In the genomic region with DNA sequence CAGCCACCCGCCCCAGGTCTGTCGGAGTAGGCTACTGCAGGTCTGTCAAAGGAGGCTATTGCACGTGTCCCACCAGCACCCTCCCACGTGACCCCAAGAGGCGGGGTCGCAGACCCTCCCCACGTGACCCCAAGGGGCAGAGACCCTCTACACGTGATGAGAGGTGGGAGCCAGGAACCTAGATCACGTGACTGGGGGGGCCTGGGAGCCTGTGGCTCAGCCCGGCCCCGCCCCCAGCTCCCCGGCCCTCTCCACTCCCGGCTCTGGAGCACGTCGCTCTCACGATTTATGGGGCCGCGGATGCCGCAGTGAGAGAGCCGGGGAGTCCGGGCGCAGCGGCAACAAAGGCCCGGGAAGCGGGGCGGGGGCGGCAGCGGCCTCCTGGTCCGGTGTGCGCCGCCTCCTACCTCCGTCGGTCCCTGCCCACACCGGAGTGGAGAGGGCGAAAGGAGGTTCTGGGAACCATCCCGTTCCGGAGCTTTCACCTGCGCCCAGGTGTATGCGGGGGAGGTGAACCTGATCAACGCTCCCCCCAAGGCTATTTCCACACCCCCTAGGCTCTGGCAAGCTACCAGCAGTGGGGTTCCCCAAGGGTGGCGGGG, we compare ENCODE assay signal across 1 mouse cellular context.
TF ChIP-seq lines count a peak whose summit lies in the region.

No protein-coding gene starts in this region.

TF ChIP-seq in MEL, 35 proteins besides CTCF, POLR2A, EP300 and RAD21:
- peak; percentile 25; the same call in 1 of the 2 replicates for TF ChIP-seq BHLHE40 (IDR thresholded peaks at IDR 0.05; ENCODE audit: borderline replicate concordance, low read depth, low read length)
- no peak for TF ChIP-seq MYB (IDR thresholded peaks at IDR 0.05; ENCODE audit: low read depth, low read length)
- peak; percentile 71 for TF ChIP-seq USF1 (IDR thresholded peaks at IDR 0.05; ENCODE audit: low read depth, low read length)
- TF ChIP-seq MAX (IDR thresholded peaks at IDR 0.05; ENCODE audit: low read length): 0 out of 2 replicates have a peak, but pooled peaks have one; percentile 30
- TF ChIP-seq MYC (IDR thresholded peaks at IDR 0.05; ENCODE audit: low read depth, low read length): no peak
- TF ChIP-seq ZMIZ1 (IDR thresholded peaks at IDR 0.05; ENCODE audit: low read depth, low read length): no peak
- no peak for TF ChIP-seq USF2 (IDR thresholded peaks at IDR 0.05; ENCODE audit: borderline replicate concordance in 1 of 2, insufficient read depth in 1 of 2, low read depth in 1 of 2, low read length in 2 of 2)
TF ChIP-seq in MEL: peak in this region for 3.
